20 mouse cellular contexts compared by ENCODE assay signal in the genomic region with DNA sequence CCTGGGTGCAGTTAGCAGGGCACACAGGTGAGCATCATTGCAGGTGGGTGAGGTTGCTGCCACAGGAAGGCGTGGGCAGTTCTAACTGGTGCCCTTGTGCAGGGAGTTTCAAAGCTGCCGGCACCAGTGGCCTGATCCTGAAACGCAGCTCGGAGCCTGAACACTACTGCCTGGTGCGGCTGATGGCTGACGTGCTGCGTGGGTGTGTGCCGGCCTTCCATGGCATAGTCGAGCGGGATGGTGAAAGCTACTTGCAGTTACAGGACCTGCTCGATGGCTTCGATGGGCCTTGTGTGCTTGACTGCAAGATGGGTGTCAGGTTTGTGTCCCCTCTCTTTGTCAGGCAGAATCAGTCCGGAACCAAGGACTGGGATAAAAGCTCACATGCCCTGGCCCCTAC. TPM values are rescaled to one million over a fixed set of nuclear protein-coding genes. Genes with fewer than 3 reads are reported as not detected.
A peak's percentile ranks its signal among the peaks of the same experiment; 100 is the strongest.
DNase-seq lines count a peak whose midpoint lies in the region; ATAC-seq and TF ChIP-seq lines count a peak whose summit lies in the region.
"Had no signal": no experiment of that assay in that cellular context is flagged by ENCODE, and none has a peak within 500 bp of the region (broad histone marks: within the 10 kb centered on the region; RNA-seq: fewer than 3 reads in every experiment).

No protein-coding gene starts in this region.

- H3K27ac ChIP-seq in cortical plate, adult 2 months (ENCODE audit: insufficient read depth, low read length): peak overlapping the region; percentile 42; the same call in 1 of the 2 replicates
- H3K27ac ChIP-seq: embryonic facial prominence, embryonic 10.5 days; embryonic facial prominence, embryonic 12.5 days; forebrain, embryonic 13.5 days; forebrain, embryonic 15.5 days had no signal

- H3K36me3 ChIP-seq in megakaryocyte, embryonic 14.5 days (replicated peaks; ENCODE audit: low read length): no peaks in the 10 kb centered on the region
- H3K36me3 ChIP-seq: embryonic facial prominence, embryonic 10.5 days; embryonic facial prominence, embryonic 12.5 days; forebrain, embryonic 15.5 days had no signal

- no peak for TF ChIP-seq CTCF in cortical plate, adult 2 months (IDR thresholded peaks at IDR 0.05; ENCODE audit: extremely low read depth, insufficient read depth, low read length)

- intact Hi-C loops in left cerebral cortex, postnatal 14 days (cut with DNase I): no loop called here

- peak; percentile 41 to 55 for DNase-seq in left cerebral cortex, adult 18-20 months (ENCODE audit: low spot score in 2 of 2)
- no peak for DNase-seq in left cerebral cortex, postnatal 14 days (ENCODE audit: low spot score in 2 of 2)
- DNase-seq: adrenal gland, adult 2 months; adrenal gland, postnatal 10 days; adrenal gland, postnatal 25 days; cerebellum, adult 11 months; cerebellum, adult 18-20 months; cerebellum, adult 8-10 months; cerebellum, adult 9-11 months; cerebellum, postnatal 14 days; cerebellum, postnatal 36 days had no signal

- TF ChIP-seq POLR2A in cortical plate, adult 2 months (IDR thresholded peaks at IDR 0.05; ENCODE audit: extremely low read depth, insufficient read depth, low read length): no peak

- peaks cover 9% of the 10 kb centered on the region for H3K4me1 ChIP-seq in megakaryocyte, embryonic 14.5 days
- H3K4me1 ChIP-seq in cortical plate, adult 2 months (ENCODE audit: control insufficient read depth, insufficient read depth, low read length): peaks cover 11% of the 10 kb centered on the region

- peak overlapping the region; percentile 24 for H3K4me3 ChIP-seq in megakaryocyte, embryonic 14.5 days (replicated peaks)
- H3K4me3 ChIP-seq in cortical plate, adult 2 months (ENCODE audit: insufficient read depth, low read length): no peak overlapping the region
- H3K4me3 ChIP-seq: embryonic facial prominence, embryonic 10.5 days; embryonic facial prominence, embryonic 12.5 days; forebrain, embryonic 13.5 days; forebrain, embryonic 15.5 days had no signal

- no peak for ATAC-seq in megakaryocyte, adult 5-6 weeks (ENCODE audit: poor library complexity, severe bottlenecking)
- no peak for ATAC-seq in megakaryocyte-erythroid progenitor cell, adult 5-6 weeks (replicated peaks; ENCODE audit: low FRiP score, low TSS enrichment, poor library complexity, severe bottlenecking)
- ATAC-seq: forebrain, embryonic 13.5 days; forebrain, embryonic 15.5 days had no signal

- H3K27me3 ChIP-seq in megakaryocyte, embryonic 14.5 days (replicated peaks): peaks cover 78% of the 10 kb centered on the region

- no peaks in the 10 kb centered on the region for H3K9me3 ChIP-seq in megakaryocyte, embryonic 14.5 days
- H3K9me3 ChIP-seq: embryonic facial prominence, embryonic 10.5 days; embryonic facial prominence, embryonic 12.5 days; forebrain, embryonic 13.5 days; forebrain, embryonic 15.5 days had no signal

RNA-seq across cellular contexts. Expression of a gene that starts 7.1 kb away (rescaled TPM):
- total RNA-seq in left cerebral cortex, adult 18-20 months (2021): 100 to 1,000 TPM; 179 to 201 TPM
- total RNA-seq in left cerebral cortex, postnatal 14 days (2021): 100 to 1,000 TPM; 171 to 177 TPM
- 0.04 and 1.9 TPM in 2 replicates for polyA plus RNA-seq in megakaryocyte, embryonic 14.5 days (2012; ENCODE audit: insufficient read depth, low replicate concordance)
- total RNA-seq in megakaryocyte, adult 5-6 weeks (2015): 0.07 and 0.23 TPM in 2 replicates
- 0.37 and 1.0 TPM in 2 replicates for total RNA-seq in megakaryocyte, adult 5-6 weeks (2017)
- 251 and 279 TPM in 2 replicates for polyA plus RNA-seq in cortical plate, adult 2 months (2012; rRNA removed)
- total RNA-seq in megakaryocyte-erythroid progenitor cell, adult 5-6 weeks (2014; fragmentation: Nextera tagmentation): not detected in 2 replicates
- not detected in 2 replicates for total RNA-seq in megakaryocyte-erythroid progenitor cell, adult 5-6 weeks (2017)

RNA-seq across cellular contexts. Expression of a gene that starts 11.0 kb away (rescaled TPM):
- total RNA-seq in left cerebral cortex, adult 18-20 months (2021): 10 to 100 TPM; 21.4 to 22.9 TPM
- 10 to 100 TPM; 12.4 to 13.5 TPM for total RNA-seq in left cerebral cortex, postnatal 14 days (2021)
- polyA plus RNA-seq in megakaryocyte, embryonic 14.5 days (2012; ENCODE audit: insufficient read depth, low replicate concordance): 0.25 TPM in 1 of 2 replicates, not detected in the other
- total RNA-seq in megakaryocyte, adult 5-6 weeks (2015): not detected in 2 replicates
- not detected in 2 replicates for total RNA-seq in megakaryocyte, adult 5-6 weeks (2017)
- polyA plus RNA-seq in cortical plate, adult 2 months (2012; rRNA removed): 63.2 and 74.8 TPM in 2 replicates
- not detected in 2 replicates for total RNA-seq in megakaryocyte-erythroid progenitor cell, adult 5-6 weeks (2014; fragmentation: Nextera tagmentation)
- total RNA-seq in megakaryocyte-erythroid progenitor cell, adult 5-6 weeks (2017): not detected in 2 replicates
- total RNA-seq: common myeloid progenitor, adult 5-6 weeks had no signal
- polyA plus RNA-seq: embryonic facial prominence, embryonic 10.5 days; embryonic facial prominence, embryonic 12.5 days had no signal

RNA-seq across cellular contexts. Expression of a gene that starts 38.1 kb away (rescaled TPM):
- 10 to 100 TPM; 17.8 to 20.5 TPM for total RNA-seq in left cerebral cortex, adult 18-20 months (2021)
- 10 to 100 TPM; 17.5 to 18.8 TPM for total RNA-seq in left cerebral cortex, postnatal 14 days (2021)
- polyA plus RNA-seq in megakaryocyte, embryonic 14.5 days (2012; ENCODE audit: insufficient read depth, low replicate concordance): 8.7 and 9.1 TPM in 2 replicates
- 2.9 and 3.9 TPM in 2 replicates for total RNA-seq in megakaryocyte, adult 5-6 weeks (2015)
- total RNA-seq in megakaryocyte, adult 5-6 weeks (2017): 5.0 and 6.4 TPM in 2 replicates
- polyA plus RNA-seq in cortical plate, adult 2 months (2012; rRNA removed): 14.6 and 15.4 TPM in 2 replicates
- total RNA-seq in megakaryocyte-erythroid progenitor cell, adult 5-6 weeks (2014; fragmentation: Nextera tagmentation): 22.5 and 24.4 TPM in 2 replicates
- total RNA-seq in megakaryocyte-erythroid progenitor cell, adult 5-6 weeks (2017): 5.0 and 9.1 TPM in 2 replicates

RNA-seq across cellular contexts. Expression of a gene that starts 48.3 kb away (rescaled TPM):
- total RNA-seq in left cerebral cortex, adult 18-20 months (2021): 100 to 1,000 TPM; 192 to 195 TPM
- 100 to 1,000 TPM; 117 to 119 TPM for total RNA-seq in left cerebral cortex, postnatal 14 days (2021)
- polyA plus RNA-seq in megakaryocyte, embryonic 14.5 days (2012; ENCODE audit: insufficient read depth, low replicate concordance): 0.64 TPM in 1 of 2 replicates, not detected in the other
- total RNA-seq in megakaryocyte, adult 5-6 weeks (2015): not detected in 2 replicates
- total RNA-seq in megakaryocyte, adult 5-6 weeks (2017): 0.33 TPM in 1 of 2 replicates, not detected in the other
- polyA plus RNA-seq in cortical plate, adult 2 months (2012; rRNA removed): 164 and 169 TPM in 2 replicates
- total RNA-seq in megakaryocyte-erythroid progenitor cell, adult 5-6 weeks (2014; fragmentation: Nextera tagmentation): 0.45 TPM in 1 of 2 replicates, not detected in the other
- not detected in 2 replicates for total RNA-seq in megakaryocyte-erythroid progenitor cell, adult 5-6 weeks (2017)

Comparison
In these comparisons a context has a peak if more than half of its experiments do, and no peak if none do; other contexts are left out.
1. DNase-seq: peak in left cerebral cortex, adult 18-20 months (2 of 2); none in left cerebral cortex, postnatal 14 days (0 of 2).
2. RNA of a gene that starts 7.1 kb away (total RNA-seq): 179 to 201 TPM in left cerebral cortex, adult 18-20 months and 171 to 177 TPM in left cerebral cortex, postnatal 14 days; 0.07 to 1.0 TPM in megakaryocyte, adult 5-6 weeks and not detected in megakaryocyte-erythroid progenitor cell, adult 5-6 weeks; every median in the first group is over 10 times any median in the second.
3. RNA of a gene that starts 11.0 kb away (total RNA-seq): 21.4 to 22.9 TPM in left cerebral cortex, adult 18-20 months and 12.4 to 13.5 TPM in left cerebral cortex, postnatal 14 days; not detected in megakaryocyte, adult 5-6 weeks and not detected in megakaryocyte-erythroid progenitor cell, adult 5-6 weeks; every median in the first group is over 10 times any median in the second.